Mouse (Mus musculus) layer of hippocampus, postnatal 25 days (tissue): ENCODE data around the gene Ankrd33. TPM values are rescaled to one million over a fixed set of nuclear protein-coding genes. Genes with fewer than 3 reads are reported as not detected.

Experiments used
- total RNA-seq, 2 experiments: library from RNA; stranded (reverse); gene quantifications; 2 replicates each; pipeline ENCODE4 v1.2.3; 2021

Ankrd33 gene
- total RNA-seq, 2 experiments from 2014 or later: not detected

Other genes with a start within 250 kb of the Ankrd33 start
- gene Scn8a, start 245.9 kb upstream of the Ankrd33 start, total RNA-seq: 100 to 1,000 TPM; 202 to 260 TPM
- not detected for gene Gm47841, start 68.4 kb upstream of the Ankrd33 start, total RNA-seq
- 1 to 10 TPM; 1.5 TPM for gene Fignl2, start 37.2 kb upstream of the Ankrd33 start, total RNA-seq
- gene Acvrl1, start 12.8 kb downstream of the Ankrd33 start, total RNA-seq: 10 to 100 TPM in 1 of 2 experiments, 1 to 10 TPM in 1; 8.6 to 10.5 TPM
- gene Acvr1b, start 58.3 kb downstream of the Ankrd33 start, total RNA-seq: 10 to 100 TPM; 82.8 to 83.1 TPM
- 10 to 100 TPM; 73.1 to 77.9 TPM for gene Grasp, start 108.4 kb downstream of the Ankrd33 start, total RNA-seq
- 10 to 100 TPM; 50.5 to 62.3 TPM for gene Nr4a1, start 138.5 kb downstream of the Ankrd33 start, total RNA-seq
- 10 to 100 TPM; 45.2 to 53.9 TPM for gene Atg101, start 168.5 kb downstream of the Ankrd33 start, total RNA-seq
- under 1 TPM; 0.22 to 0.42 TPM for gene 6030408B16Rik, start 177.5 kb downstream of the Ankrd33 start, total RNA-seq